Mouse (Mus musculus) MEL (cell line): ENCODE data around the gene Gm19345.

Experiments used
- CTCF ChIP-seq, 3 experiments: IDR thresholded peaks in 2 of 3; conservative IDR thresholded peaks in 1 of 3; 2 replicates each; pipeline ENCODE4 v1.5.1; 2011 to 2012; ENCODE audit warnings: low read length in 3 of 3, low read depth in 2 of 3, mild to moderate bottlenecking in 2 of 3, improper control_type of control experiment in 1 of 3, inconsistent platforms in 1 of 3, mixed read lengths in 1 of 3, moderate library complexity in 1 of 3; ENCODE audit not compliant: control insufficient read depth in 1 of 3, insufficient read depth in 1 of 3, poor library complexity in 1 of 3, severe bottlenecking in 1 of 3
- GABPA ChIP-seq: IDR thresholded peaks from 2 replicates; pipeline ENCODE4 v1.6.1; 2012; ENCODE audit warnings: low read depth, mild to moderate bottlenecking, inconsistent platforms, low read length, improper control_type of control experiment, moderate library complexity
- GATA1 ChIP-seq: IDR thresholded peaks from 2 replicates; pipeline ENCODE4 v1.6.1; 2011; ENCODE audit warnings: low read depth, low read length, improper control_type of control experiment
- JUND ChIP-seq: IDR thresholded peaks from 2 replicates; pipeline ENCODE4 v1.6.1; 2011; ENCODE audit warnings: low read depth, mild to moderate bottlenecking, improper control_type of control experiment, low read length
- POLR2A ChIP-seq, 2 experiments: IDR thresholded peaks; 2 replicates each; pipeline ENCODE4 v1.6.1; 2011 to 2012; ENCODE audit warnings: low read length in 2 of 2, mild to moderate bottlenecking in 2 of 2, control low read depth in 1 of 2, improper control_type of control experiment in 1 of 2, low read depth in 1 of 2, moderate library complexity in 1 of 2; ENCODE audit not compliant: control insufficient read depth in 1 of 2, insufficient read depth in 1 of 2, poor library complexity in 1 of 2
- TBP ChIP-seq: IDR thresholded peaks from 2 replicates; pipeline ENCODE4 v1.8.0; 2011; ENCODE audit warnings: low read depth, low read length, improper control_type of control experiment
- TCF12 ChIP-seq: IDR thresholded peaks from 2 replicates; pipeline ENCODE4 v1.6.1; 2014; ENCODE audit warnings: low read depth, mild to moderate bottlenecking, inconsistent platforms, low read length, improper control_type of control experiment, moderate library complexity

GRCm38 (mm10) chr7:19811114-19811513 is 40.7 kb upstream of the Gm19345 start:
- TF ChIP-seq GABPA: no peak
- TF ChIP-seq GATA1: no peak
- no peak for TF ChIP-seq POLR2A (IDR thresholded peaks at IDR 0.05; ENCODE audit: control insufficient read depth in 1 of 2, insufficient read depth in 1 of 2, low read depth in 1 of 2, low read length in 2 of 2, poor library complexity in 1 of 2)
- no peak for TF ChIP-seq JUND
- TF ChIP-seq TBP: no peak
- no peak for TF ChIP-seq CTCF (IDR thresholded peaks at IDR 0.05 in 2 of 3, conservative IDR thresholded peaks at IDR 0.05 in 1 of 3; ENCODE audit: control insufficient read depth in 1 of 3, insufficient read depth in 1 of 3, low read depth in 2 of 3, low read length in 3 of 3, poor library complexity in 1 of 3, severe bottlenecking in 1 of 3)
- TF ChIP-seq TCF12: no peak
